Mouse (Mus musculus): ENCODE measurements around the gene Agap1. TPM values are rescaled to one million over a fixed set of nuclear protein-coding genes. Genes with fewer than 3 reads are reported as not detected.

The Agap1 gene
- polyA plus RNA-seq, 1 experiment from 2014 or later, result 47.7 TPM

GRCm38 (mm10) chr1:89867847-89868246 is 413.2 kb downstream of the Agap1 start:
- no peak for ATAC-seq
- no peaks in the 10 kb centered on the region for H3K9me3 ChIP-seq (replicated peaks; ENCODE audit: control insufficient read depth, low read length, poor library complexity, severe bottlenecking)
- H3K36me3 ChIP-seq (ENCODE audit: control insufficient read depth, insufficient read depth, low read length), result no peaks in the 10 kb centered on the region
- peaks cover 2% of the 10 kb centered on the region; the same call in 1 of the 2 replicates for H3K4me1 ChIP-seq (ENCODE audit: control insufficient read depth, insufficient read depth, low read length)
- no peak overlapping the region for H3K4me2 ChIP-seq (ENCODE audit: low read length)
- no peak overlapping the region for H3K4me3 ChIP-seq (ENCODE audit: low read depth, low read length)
- no peak overlapping the region for H3K27ac ChIP-seq (ENCODE audit: low read length)
- H3K9ac ChIP-seq (ENCODE audit: low read depth, low read length), result no peak overlapping the region
- no peaks in the 10 kb centered on the region for H3K27me3 ChIP-seq (ENCODE audit: control insufficient read depth, insufficient read depth, low read depth, low read length)
- WGBS, result 37% methylated on average over 4 of the region's 4 CpGs

DNA sequence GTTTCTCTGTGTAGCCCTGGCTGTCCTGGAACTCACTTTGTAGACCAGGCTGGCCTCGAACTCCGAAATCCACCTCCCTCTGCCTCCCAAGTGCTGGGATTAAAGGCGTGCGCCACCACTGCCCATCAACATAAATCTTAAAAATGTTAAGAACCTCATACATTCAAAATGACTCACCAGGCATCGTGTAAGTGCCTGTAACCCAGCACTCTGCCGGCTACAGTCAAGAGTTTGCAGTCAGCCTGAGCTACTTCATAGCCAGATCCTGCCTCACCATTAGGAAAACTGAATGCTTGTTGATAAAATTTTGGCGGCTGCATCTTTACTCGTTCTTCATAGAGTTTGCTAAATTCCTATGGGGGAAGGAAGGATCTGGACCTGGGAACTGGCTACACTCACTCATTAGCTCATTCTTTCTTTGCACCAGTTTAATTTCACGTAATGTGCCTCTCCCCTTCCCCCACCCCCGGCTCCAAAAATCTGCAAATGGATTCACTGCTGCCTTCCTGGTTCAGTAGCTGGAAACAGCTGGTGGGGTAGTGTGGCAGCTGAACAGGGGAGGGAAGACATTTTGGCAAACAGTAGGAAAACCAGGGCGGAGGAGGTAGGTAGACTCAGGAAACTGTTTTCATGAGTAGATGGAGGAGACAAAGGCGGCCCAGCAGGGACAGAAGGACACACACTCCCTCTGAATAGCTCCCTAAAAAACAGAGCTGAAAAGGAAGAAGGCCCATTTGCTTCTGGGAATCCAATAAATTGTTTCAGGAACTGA is 415.7 kb downstream of the Agap1 start:
- Histone ChIP-seq H3K4me2 (ENCODE audit: low read length) (no peak overlapping the region), H3K27me3 (ENCODE audit: control insufficient read depth, insufficient read depth, low read depth, low read length) (no peaks in the 10 kb centered on the region), H3K4me3 (ENCODE audit: low read depth, low read length) (no peak overlapping the region), H3K36me3 (ENCODE audit: control insufficient read depth, insufficient read depth, low read length) (no peaks in the 10 kb centered on the region), H3K9me3 (replicated peaks; ENCODE audit: control insufficient read depth, low read length, poor library complexity, severe bottlenecking) (no peaks in the 10 kb centered on the region), H3K9ac (ENCODE audit: low read depth, low read length) (no peak overlapping the region), H3K4me1 (ENCODE audit: control insufficient read depth, insufficient read depth, low read length) (peaks cover 2% of the 10 kb centered on the region; the same call in 1 of the 2 replicates), H3K27ac (ENCODE audit: low read length) (no peak overlapping the region)
- ATAC-seq, result no peak
- WGBS, result 42% methylated on average over 12 of the region's 12 CpGs

- Histone ChIP-seq H3K36me3 (ENCODE audit: control insufficient read depth, insufficient read depth, low read length) (no peaks in the 10 kb centered on the region), H3K9me3 (replicated peaks; ENCODE audit: control insufficient read depth, low read length, poor library complexity, severe bottlenecking) (no peaks in the 10 kb centered on the region), H3K4me2 (ENCODE audit: low read length) (no peak overlapping the region), H3K27me3 (ENCODE audit: control insufficient read depth, insufficient read depth, low read depth, low read length) (no peaks in the 10 kb centered on the region), H3K4me1 (ENCODE audit: control insufficient read depth, insufficient read depth, low read length) (peaks cover 2% of the 10 kb centered on the region; the same call in 1 of the 2 replicates), H3K27ac (ENCODE audit: low read length) (no peak overlapping the region), H3K9ac (ENCODE audit: low read depth, low read length) (no peak overlapping the region), H3K4me3 (ENCODE audit: low read depth, low read length) (no peak overlapping the region)
- no peak for ATAC-seq
- 34% methylated on average over 6 of the region's 6 CpGs for WGBS
Measured at GRCm38 (mm10) chr1:89870906-89871211, 416.3 kb downstream of the Agap1 start.

- no peak overlapping the region for H3K4me3 ChIP-seq (ENCODE audit: low read depth, low read length)
- under 1% methylated on average over 5 of the region's 5 CpGs for WGBS
- H3K27ac ChIP-seq (ENCODE audit: low read length), result no peak overlapping the region
- no peaks in the 10 kb centered on the region for H3K9me3 ChIP-seq (replicated peaks; ENCODE audit: control insufficient read depth, low read length, poor library complexity, severe bottlenecking)
- no peaks in the 10 kb centered on the region for H3K36me3 ChIP-seq (ENCODE audit: control insufficient read depth, insufficient read depth, low read length)
- no peak overlapping the region for H3K9ac ChIP-seq (ENCODE audit: low read depth, low read length)
- H3K4me1 ChIP-seq (ENCODE audit: control insufficient read depth, insufficient read depth, low read length), result peaks cover 13% of the 10 kb centered on the region
- H3K4me2 ChIP-seq (ENCODE audit: low read length), result no peak overlapping the region
- no peak for ATAC-seq
- H3K27me3 ChIP-seq (ENCODE audit: control insufficient read depth, insufficient read depth, low read depth, low read length), result no peaks in the 10 kb centered on the region
Measured at GRCm38 (mm10) chr1:89876346-89877072, 421.9 kb downstream of the Agap1 start.

DNA sequence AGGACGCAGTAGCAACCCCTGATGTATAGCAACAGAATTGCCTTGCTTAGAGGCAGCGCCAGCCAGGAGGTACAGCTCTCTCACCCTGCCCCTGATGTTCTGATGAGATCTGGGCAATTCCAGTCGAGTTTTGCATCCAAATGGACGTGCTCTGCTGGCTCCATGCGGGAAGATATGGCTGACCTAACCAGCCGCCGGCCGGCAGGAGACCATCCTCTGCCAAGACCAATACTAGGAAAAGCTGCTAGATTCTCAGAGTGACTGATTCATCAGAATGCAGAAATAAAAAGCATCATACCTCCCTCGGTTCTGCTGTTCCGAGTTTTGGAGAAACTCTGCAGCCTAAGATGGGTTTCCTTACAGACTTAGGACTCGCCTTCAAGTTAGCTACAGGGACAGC is 423.9 kb downstream of the Agap1 start:
- no peak for ATAC-seq
- H3K36me3 ChIP-seq (ENCODE audit: control insufficient read depth, insufficient read depth, low read length), result no peaks in the 10 kb centered on the region
- no peaks in the 10 kb centered on the region for H3K9me3 ChIP-seq (replicated peaks; ENCODE audit: control insufficient read depth, low read length, poor library complexity, severe bottlenecking)

GRCm38 (mm10) chr1:89880193-89880592 is 425.6 kb downstream of the Agap1 start:
- no peaks in the 10 kb centered on the region for H3K9me3 ChIP-seq (replicated peaks; ENCODE audit: control insufficient read depth, low read length, poor library complexity, severe bottlenecking)
- no peaks in the 10 kb centered on the region for H3K36me3 ChIP-seq (ENCODE audit: control insufficient read depth, insufficient read depth, low read length)
- no peak overlapping the region for H3K27ac ChIP-seq (ENCODE audit: low read length)
- no peak overlapping the region for H3K4me2 ChIP-seq (ENCODE audit: low read length)
- no peak for ATAC-seq
- no peaks in the 10 kb centered on the region for H3K27me3 ChIP-seq (ENCODE audit: control insufficient read depth, insufficient read depth, low read depth, low read length)
- H3K9ac ChIP-seq (ENCODE audit: low read depth, low read length), result no peak overlapping the region
- peaks cover 13% of the 10 kb centered on the region for H3K4me1 ChIP-seq (ENCODE audit: control insufficient read depth, insufficient read depth, low read length)
- H3K4me3 ChIP-seq (ENCODE audit: low read depth, low read length), result no peak overlapping the region
- 12% methylated on average over 8 of the region's 8 CpGs for WGBS

More for the DNA sequence above, 423.9 kb downstream of the Agap1 start:
- Histone ChIP-seq H3K27me3 (ENCODE audit: control insufficient read depth, insufficient read depth, low read depth, low read length) (no peaks in the 10 kb centered on the region), H3K4me2 (ENCODE audit: low read length) (no peak overlapping the region), H3K9ac (ENCODE audit: low read depth, low read length) (no peak overlapping the region), H3K4me3 (ENCODE audit: low read depth, low read length) (no peak overlapping the region), H3K27ac (ENCODE audit: low read length) (no peak overlapping the region), H3K4me1 (ENCODE audit: control insufficient read depth, insufficient read depth, low read length) (peaks cover 13% of the 10 kb centered on the region)
- 73% methylated on average over 11 of the region's 11 CpGs for WGBS

DNA sequence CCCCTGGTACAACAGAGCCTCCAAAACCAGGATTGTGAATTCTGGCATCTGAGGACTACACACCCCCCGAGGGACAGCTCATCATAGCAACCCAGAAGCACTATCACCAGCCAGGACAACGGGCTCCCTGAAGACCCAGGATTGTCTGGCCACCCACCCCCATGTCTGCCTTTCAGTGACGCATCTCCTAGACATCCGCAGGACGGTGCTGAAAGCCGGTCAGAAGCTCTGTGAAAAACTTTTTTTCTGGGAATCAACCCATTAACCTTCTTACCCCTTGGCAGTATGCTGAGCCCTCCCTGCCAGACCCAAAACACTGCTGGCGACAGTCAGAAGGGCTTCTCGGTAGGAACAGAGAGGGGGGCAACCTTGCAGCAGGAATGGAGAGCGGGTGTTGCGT is 426.2 kb downstream of the Agap1 start:
- Histone ChIP-seq H3K4me1 (ENCODE audit: control insufficient read depth, insufficient read depth, low read length) (peaks cover 13% of the 10 kb centered on the region), H3K9me3 (replicated peaks; ENCODE audit: control insufficient read depth, low read length, poor library complexity, severe bottlenecking) (no peaks in the 10 kb centered on the region), H3K27me3 (ENCODE audit: control insufficient read depth, insufficient read depth, low read depth, low read length) (no peaks in the 10 kb centered on the region), H3K27ac (ENCODE audit: low read length) (no peak overlapping the region), H3K36me3 (ENCODE audit: control insufficient read depth, insufficient read depth, low read length) (no peaks in the 10 kb centered on the region), H3K9ac (ENCODE audit: low read depth, low read length) (no peak overlapping the region), H3K4me2 (ENCODE audit: low read length) (no peak overlapping the region), H3K4me3 (ENCODE audit: low read depth, low read length) (no peak overlapping the region)
- no peak for ATAC-seq
- 61% methylated on average over 10 of the region's 10 CpGs for WGBS

DNA sequence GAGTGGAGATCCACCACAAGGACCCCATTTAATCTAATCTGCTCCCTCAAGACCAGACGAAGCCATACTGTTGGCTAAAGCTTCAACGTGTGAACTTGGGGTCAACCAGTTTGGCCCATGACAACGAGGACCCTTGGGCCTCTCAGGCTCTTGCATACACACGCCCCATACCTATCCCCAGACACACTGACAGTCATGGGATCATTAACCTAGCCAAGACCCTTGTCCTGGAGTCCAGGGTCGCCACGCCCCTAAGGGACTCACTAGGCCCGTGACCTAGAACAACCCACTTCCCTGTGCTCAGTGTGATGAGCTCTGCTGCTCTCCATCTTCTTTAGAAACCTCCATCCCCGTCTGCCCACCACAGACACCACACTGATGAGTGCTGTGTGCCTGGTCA is 429.7 kb downstream of the Agap1 start:
- ATAC-seq, result no peak
- H3K9me3 ChIP-seq (replicated peaks; ENCODE audit: control insufficient read depth, low read length, poor library complexity, severe bottlenecking), result no peaks in the 10 kb centered on the region
- no peaks in the 10 kb centered on the region for H3K27me3 ChIP-seq (ENCODE audit: control insufficient read depth, insufficient read depth, low read depth, low read length)
- peaks cover 12% of the 10 kb centered on the region for H3K36me3 ChIP-seq (ENCODE audit: control insufficient read depth, insufficient read depth, low read length)
- H3K4me2 ChIP-seq (ENCODE audit: low read length), result no peak overlapping the region
- no peak overlapping the region for H3K9ac ChIP-seq (ENCODE audit: low read depth, low read length)
- 95% methylated on average over 8 of the region's 8 CpGs for WGBS
- H3K4me1 ChIP-seq (ENCODE audit: control insufficient read depth, insufficient read depth, low read length), result peaks cover 6% of the 10 kb centered on the region
- no peak overlapping the region for H3K4me3 ChIP-seq (ENCODE audit: low read depth, low read length)
- H3K27ac ChIP-seq (ENCODE audit: low read length), result no peak overlapping the region

GRCm38 (mm10) chr1:89885696-89886095 is 431.1 kb downstream of the Agap1 start:
- 0 out of 2 replicates have a peak, but pooled peaks cover 2% of the 10 kb centered on the region for H3K4me1 ChIP-seq (ENCODE audit: control insufficient read depth, insufficient read depth, low read length)
- no peak overlapping the region for H3K4me2 ChIP-seq (ENCODE audit: low read length)
- ATAC-seq, result no peak
- no peak overlapping the region for H3K4me3 ChIP-seq (ENCODE audit: low read depth, low read length)
- 35% methylated on average over 4 of the region's 4 CpGs for WGBS
- H3K9ac ChIP-seq (ENCODE audit: low read depth, low read length), result no peak overlapping the region
- H3K27me3 ChIP-seq (ENCODE audit: control insufficient read depth, insufficient read depth, low read depth, low read length), result no peaks in the 10 kb centered on the region
- no peak overlapping the region for H3K27ac ChIP-seq (ENCODE audit: low read length)
- H3K36me3 ChIP-seq (ENCODE audit: control insufficient read depth, insufficient read depth, low read length), result peaks cover 12% of the 10 kb centered on the region
- no peaks in the 10 kb centered on the region for H3K9me3 ChIP-seq (replicated peaks; ENCODE audit: control insufficient read depth, low read length, poor library complexity, severe bottlenecking)
